ENCODE assay signal across 9 mouse cellular contexts in the genomic region with DNA sequence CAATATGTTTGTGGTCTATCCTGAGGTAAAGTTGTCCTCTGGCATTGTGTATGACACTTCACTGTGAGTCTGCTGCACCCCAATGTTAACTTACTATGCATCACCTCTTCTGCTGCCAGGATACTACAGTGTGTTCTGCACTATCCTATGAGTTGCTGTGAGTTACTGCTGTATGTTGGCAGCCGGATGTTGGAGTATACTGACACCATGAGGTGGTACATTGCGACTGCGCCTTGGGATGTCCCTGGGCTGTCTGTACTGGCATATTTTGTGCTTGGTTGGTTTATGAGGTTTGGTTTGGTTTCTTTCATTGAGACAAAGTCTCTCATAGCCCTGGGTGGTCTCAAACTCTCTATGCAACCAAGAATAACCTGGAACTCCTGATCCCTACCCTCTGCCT. TPM values are rescaled to one million over a fixed set of nuclear protein-coding genes. Genes with fewer than 3 reads are reported as not detected.
A peak's percentile ranks its signal among the peaks of the same experiment; 100 is the strongest.
DNase-seq lines count a peak whose midpoint lies in the region; ATAC-seq and TF ChIP-seq lines count a peak whose summit lies in the region.
"Had no signal": no experiment of that assay in that cellular context is flagged by ENCODE, and none has a peak within 500 bp of the region (broad histone marks: within the 10 kb centered on the region; RNA-seq: fewer than 3 reads in every experiment).

No protein-coding gene starts in this region.

- H3K27me3 ChIP-seq in heart, postnatal 0 days (ENCODE audit: control insufficient read depth, insufficient read depth, low read length): no peaks in the 10 kb centered on the region
- no peaks in the 10 kb centered on the region for H3K27me3 ChIP-seq in heart, embryonic 11.5 days (ENCODE audit: control insufficient read depth, insufficient read depth, low read length)
- H3K27me3 ChIP-seq in CH12.LX (replicated peaks): peaks cover 59% of the 10 kb centered on the region
- no peaks in the 10 kb centered on the region for H3K27me3 ChIP-seq in intestine, postnatal 0 days (replicated peaks; ENCODE audit: control insufficient read depth, insufficient read depth, low read length)
- H3K27me3 ChIP-seq in liver, postnatal 0 days (ENCODE audit: insufficient read depth, low read length): no peaks in the 10 kb centered on the region
- H3K27me3 ChIP-seq: liver, embryonic 15.5 days had no signal

- TF ChIP-seq CTCF in heart, postnatal 0 days (IDR thresholded peaks at IDR 0.05; ENCODE audit: low read depth): peak; percentile 54
- peak; percentile 40 to 66; a peak in 3 of 4 replicates for TF ChIP-seq CTCF in CH12.LX (conservative IDR thresholded peaks at IDR 0.05 in 1 of 2, IDR thresholded peaks at IDR 0.05 in 1 of 2; ENCODE audit: low read depth in 2 of 2, low read length in 2 of 2)
- TF ChIP-seq CTCF in brain, embryonic 14.5 days (IDR thresholded peaks at IDR 0.05; ENCODE audit: borderline replicate concordance, extremely low read depth, insufficient read depth, insufficient read length): peak; percentile 62; the same call in 1 of the 2 replicates
- TF ChIP-seq CTCF in intestine, postnatal 0 days (IDR thresholded peaks at IDR 0.05; ENCODE audit: low read depth): peak; percentile 84
- TF ChIP-seq CTCF in liver, postnatal 0 days (IDR thresholded peaks at IDR 0.05; ENCODE audit: low read depth): peak; percentile 79

- no peak overlapping the region for H3K27ac ChIP-seq in heart, postnatal 0 days (ENCODE audit: low read depth)
- H3K27ac ChIP-seq in heart, embryonic 11.5 days (ENCODE audit: low read depth, low read length): no peak overlapping the region
- no peak overlapping the region for H3K27ac ChIP-seq in CH12.LX (ENCODE audit: insufficient read depth, low read depth)
- H3K27ac ChIP-seq in intestine, postnatal 0 days (ENCODE audit: low read depth, low read length): no peak overlapping the region
- H3K27ac ChIP-seq in liver, postnatal 0 days (ENCODE audit: low read depth): no peak overlapping the region
- H3K27ac ChIP-seq: liver, embryonic 15.5 days had no signal

- ATAC-seq in heart, postnatal 0 days (ENCODE audit: insufficient read depth, low read depth): no peak
- no peak for ATAC-seq in heart, embryonic 11.5 days (replicated peaks; ENCODE audit: insufficient number of reproducible peaks, low FRiP score, low TSS enrichment)
- 0 out of 2 replicates have a peak, but pooled peaks have one; percentile 36 for ATAC-seq in intestine, postnatal 0 days
- peak; percentile 52; the same call in 1 of the 2 replicates for ATAC-seq in liver, postnatal 0 days
- ATAC-seq in activated CD4-positive, CD25-positive, alpha-beta regulatory T cell, adult 4 months: no peak

- no peak overlapping the region for H3K9ac ChIP-seq in heart, postnatal 0 days (replicated peaks; ENCODE audit: low read depth, low read length)
- H3K9ac ChIP-seq in heart, embryonic 11.5 days (ENCODE audit: low read depth, low read length): no peak overlapping the region
- no peak overlapping the region for H3K9ac ChIP-seq in CH12.LX (ENCODE audit: insufficient read depth, low read depth)
- H3K9ac ChIP-seq in intestine, postnatal 0 days (ENCODE audit: low read depth, low read length): no peak overlapping the region
- no peak overlapping the region for H3K9ac ChIP-seq in liver, postnatal 0 days (replicated peaks)
- H3K9ac ChIP-seq: liver, embryonic 15.5 days had no signal

- H3K79me2 ChIP-seq in CH12.LX (replicated peaks; ENCODE audit: control insufficient read depth, extremely low read depth, insufficient read depth, poor library complexity, severe bottlenecking): no peaks in the 10 kb centered on the region

- dilution Hi-C loops in CH12.LX (cut with MboI; ENCODE audit: extremely low pct_ligation_motif_present, extremely low pct_unique_long_range_greater_than_20kb, low sequenced_read_pairs): no loop called here

- H3K36me3 ChIP-seq in heart, postnatal 0 days (replicated peaks; ENCODE audit: control insufficient read depth, insufficient read depth, low read length): no peaks in the 10 kb centered on the region
- H3K36me3 ChIP-seq in heart, embryonic 11.5 days (ENCODE audit: control insufficient read depth, insufficient read depth, low read length): no peaks in the 10 kb centered on the region
- no peaks in the 10 kb centered on the region for H3K36me3 ChIP-seq in CH12.LX (replicated peaks in 1 of 2; ENCODE audit: control insufficient read depth in 1 of 2, insufficient read depth in 1 of 2, low read length in 1 of 2)
- no peaks in the 10 kb centered on the region for H3K36me3 ChIP-seq in intestine, postnatal 0 days (ENCODE audit: control insufficient read depth, insufficient read depth)
- H3K36me3 ChIP-seq in liver, postnatal 0 days (replicated peaks; ENCODE audit: insufficient read depth, low read length): no peaks in the 10 kb centered on the region
- H3K36me3 ChIP-seq: liver, embryonic 15.5 days had no signal

- no peak for TF ChIP-seq EP300 in heart, postnatal 0 days (IDR thresholded peaks at IDR 0.05; ENCODE audit: low read depth)
- no peak for TF ChIP-seq EP300 in CH12.LX (IDR thresholded peaks at IDR 0.05; ENCODE audit: low read length)
- no peak for TF ChIP-seq EP300 in liver, postnatal 0 days (IDR thresholded peaks at IDR 0.05; ENCODE audit: low read depth)

- H3K4me1 ChIP-seq in heart, postnatal 0 days (ENCODE audit: control insufficient read depth, insufficient read depth): no peaks in the 10 kb centered on the region
- H3K4me1 ChIP-seq in heart, embryonic 11.5 days (ENCODE audit: control insufficient read depth, insufficient read depth, low read length): no peaks in the 10 kb centered on the region
- H3K4me1 ChIP-seq in CH12.LX (ENCODE audit: control insufficient read depth in 1 of 2, insufficient read depth in 2 of 2): no peaks in the 10 kb centered on the region
- 0 out of 2 replicates have a peak, but pooled peaks cover 3% of the 10 kb centered on the region for H3K4me1 ChIP-seq in intestine, postnatal 0 days (replicated peaks; ENCODE audit: control insufficient read depth, insufficient read depth, low read length)
- no peaks in the 10 kb centered on the region; the same call in 1 of the 2 replicates for H3K4me1 ChIP-seq in liver, postnatal 0 days (ENCODE audit: insufficient read depth)
- H3K4me1 ChIP-seq: liver, embryonic 15.5 days had no signal

- H3K4me3 ChIP-seq in heart, postnatal 0 days (ENCODE audit: low read depth, low read length): no peak overlapping the region
- no peak overlapping the region for H3K4me3 ChIP-seq in heart, embryonic 11.5 days (ENCODE audit: low read depth, low read length)
- H3K4me3 ChIP-seq in CH12.LX (replicated peaks in 1 of 3; ENCODE audit: low read depth in 2 of 3, low read length in 2 of 3, poor library complexity in 1 of 3): no peak overlapping the region
- H3K4me3 ChIP-seq in intestine, postnatal 0 days (ENCODE audit: low read depth, low read length): no peak overlapping the region
- H3K4me3 ChIP-seq in liver, postnatal 0 days (ENCODE audit: low read depth, low read length): no peak overlapping the region
- H3K4me3 ChIP-seq: liver, embryonic 15.5 days had no signal

- H3K9me3 ChIP-seq in heart, postnatal 0 days (replicated peaks; ENCODE audit: control insufficient read depth, low read length): no peaks in the 10 kb centered on the region
- no peaks in the 10 kb centered on the region; the same call in 1 of the 2 replicates for H3K9me3 ChIP-seq in heart, embryonic 11.5 days (replicated peaks; ENCODE audit: control insufficient read depth, low read length)
- peaks cover 7% of the 10 kb centered on the region for H3K9me3 ChIP-seq in CH12.LX (replicated peaks; ENCODE audit: low read length)
- H3K9me3 ChIP-seq in intestine, postnatal 0 days (ENCODE audit: control insufficient read depth): no peaks in the 10 kb centered on the region
- no peaks in the 10 kb centered on the region for H3K9me3 ChIP-seq in liver, postnatal 0 days (ENCODE audit: low read length)
- H3K9me3 ChIP-seq: liver, embryonic 15.5 days had no signal

- WGBS in heart, postnatal 0 days: 44% methylated on average over 3 of the region's 3 CpGs
- 53% methylated on average over 3 of the region's 3 CpGs for WGBS in heart, embryonic 11.5 days (ENCODE audit: insufficient replicate concordance)
- WGBS in intestine, postnatal 0 days: 53% methylated on average over 3 of the region's 3 CpGs
- WGBS in liver, postnatal 0 days (ENCODE audit: insufficient replicate concordance): 39% methylated on average over 3 of the region's 3 CpGs

- in situ Hi-C loops in CH12.LX (cut with MboI; ENCODE audit: low pct_ligation_motif_present, low pct_unique_long_range_greater_than_20kb, low sequenced_read_pairs): loop anchor here (25.0 kb wide), 1 partner anchor 366 kb away; a partner anchor contains a TSS

- no peak for TF ChIP-seq POLR2A in CH12.LX (IDR thresholded peaks at IDR 0.05; ENCODE audit: low read depth, low read length)
- TF ChIP-seq POLR2A in brain, embryonic 14.5 days (IDR thresholded peaks at IDR 0.05; ENCODE audit: borderline replicate concordance, extremely low read depth, insufficient read depth, insufficient read length, poor library complexity, severe bottlenecking): no peak

- no peak overlapping the region for H3K4me2 ChIP-seq in heart, postnatal 0 days (ENCODE audit: low read depth, low read length)
- H3K4me2 ChIP-seq in heart, embryonic 11.5 days: no peak overlapping the region
- H3K4me2 ChIP-seq in CH12.LX (ENCODE audit: insufficient read depth, low read depth, poor library complexity, severe bottlenecking): no peak overlapping the region
- no peak overlapping the region for H3K4me2 ChIP-seq in intestine, postnatal 0 days (replicated peaks; ENCODE audit: low read depth)
- no peak overlapping the region for H3K4me2 ChIP-seq in liver, postnatal 0 days (ENCODE audit: low read depth, low read length)
- H3K4me2 ChIP-seq: liver, embryonic 15.5 days had no signal

- peak; percentile 68 for TF ChIP-seq RAD21 in CH12.LX (IDR thresholded peaks at IDR 0.05; ENCODE audit: low read depth, low read length)

- DNase-seq in heart, postnatal 0 days (ENCODE audit: low spot score): no peak
- peak; percentile 36 for DNase-seq in CH12.LX (ENCODE audit: extremely low read depth)
- peak; percentile 33 for DNase-seq in brain, embryonic 14.5 days (ENCODE audit: low read depth)
- peak; percentile 45 for DNase-seq in liver, postnatal 0 days
- DNase-seq in right cerebral cortex, postnatal 4 days: peak; percentile 28

RNA-seq across cellular contexts. Expression of a gene that starts 8.5 kb away (rescaled TPM):
- total RNA-seq in heart, postnatal 0 days (2014; rRNA removed; ENCODE audit: low replicate concordance): 5.4 TPM in 1 of 2 replicates, not detected in the other
- 0.05 and 14.2 TPM in 2 replicates for polyA plus RNA-seq in heart, postnatal 0 days (2015; fragmentation: Nextera tagmentation; extraction: Ambion mirVana)
- polyA plus RNA-seq in heart, embryonic 11.5 days (2014; fragmentation: Nextera tagmentation; extraction: Ambion mirVana): not detected in 2 replicates
- not detected in 2 replicates for total RNA-seq in CH12.LX (2012; rRNA removed)
- not detected in 2 replicates for total RNA-seq in CH12.LX (2014; rRNA removed)
- not detected in 2 replicates for polyA plus RNA-seq in CH12.LX (2012; ENCODE audit: insufficient read length, low read depth)
- 0.05 TPM in 1 of 2 replicates, not detected in the other for polyA plus RNA-seq in brain, embryonic 14.5 days (2012; rRNA removed)
- 0.31 and 0.42 TPM in 2 replicates for polyA plus RNA-seq in intestine, postnatal 0 days (2015; fragmentation: Nextera tagmentation; extraction: Ambion mirVana)
- 59.6 and 67.8 TPM in 2 replicates for polyA plus RNA-seq in liver, postnatal 0 days (2015; fragmentation: Nextera tagmentation; extraction: Ambion mirVana)
- not detected for polyA plus RNA-seq in activated CD4-positive, CD25-positive, alpha-beta regulatory T cell, adult 4 months (2017; shearing (Covaris generic))

RNA-seq across cellular contexts. Expression of a gene that starts 25.4 kb away (rescaled TPM):
- not detected in 2 replicates for total RNA-seq in heart, postnatal 0 days (2014; rRNA removed; ENCODE audit: low replicate concordance)
- not detected in 2 replicates for polyA plus RNA-seq in heart, postnatal 0 days (2015; fragmentation: Nextera tagmentation; extraction: Ambion mirVana)
- 0.13 TPM in 1 of 2 replicates, not detected in the other for polyA plus RNA-seq in heart, embryonic 11.5 days (2014; fragmentation: Nextera tagmentation; extraction: Ambion mirVana)
- total RNA-seq in CH12.LX (2012; rRNA removed): not detected in 2 replicates
- total RNA-seq in CH12.LX (2014; rRNA removed): not detected in 2 replicates
- polyA plus RNA-seq in CH12.LX (2012; ENCODE audit: insufficient read length, low read depth): 0.34 and 0.43 TPM in 2 replicates
- not detected in 2 replicates for polyA plus RNA-seq in brain, embryonic 14.5 days (2012; rRNA removed)
- not detected in 2 replicates for polyA plus RNA-seq in intestine, postnatal 0 days (2015; fragmentation: Nextera tagmentation; extraction: Ambion mirVana)
- not detected in 2 replicates for polyA plus RNA-seq in liver, postnatal 0 days (2015; fragmentation: Nextera tagmentation; extraction: Ambion mirVana)
- under 1 TPM in 1 of 2 experiments, not detected in 1; 0.41 TPM for polyA plus RNA-seq in activated CD4-positive, CD25-positive, alpha-beta regulatory T cell, adult 4 months (2017; shearing (Covaris generic))
- polyA plus RNA-seq: liver, embryonic 15.5 days had no signal

RNA-seq across cellular contexts. Expression of a gene that starts 38.4 kb away (rescaled TPM):
- total RNA-seq in heart, postnatal 0 days (2014; rRNA removed; ENCODE audit: low replicate concordance): 71.5 and 76.5 TPM in 2 replicates
- polyA plus RNA-seq in heart, postnatal 0 days (2015; fragmentation: Nextera tagmentation; extraction: Ambion mirVana): 42.1 and 42.8 TPM in 2 replicates
- 27.4 and 29.0 TPM in 2 replicates for polyA plus RNA-seq in heart, embryonic 11.5 days (2014; fragmentation: Nextera tagmentation; extraction: Ambion mirVana)
- total RNA-seq in CH12.LX (2012; rRNA removed): 83.3 and 103 TPM in 2 replicates
- total RNA-seq in CH12.LX (2014; rRNA removed): 37.4 and 37.9 TPM in 2 replicates
- 115 and 132 TPM in 2 replicates for polyA plus RNA-seq in CH12.LX (2012; ENCODE audit: insufficient read length, low read depth)
- polyA plus RNA-seq in brain, embryonic 14.5 days (2012; rRNA removed): 129 and 131 TPM in 2 replicates
- 63.9 and 64.0 TPM in 2 replicates for polyA plus RNA-seq in intestine, postnatal 0 days (2015; fragmentation: Nextera tagmentation; extraction: Ambion mirVana)
- polyA plus RNA-seq in liver, postnatal 0 days (2015; fragmentation: Nextera tagmentation; extraction: Ambion mirVana): 32.9 and 33.5 TPM in 2 replicates
- polyA plus RNA-seq in activated CD4-positive, CD25-positive, alpha-beta regulatory T cell, adult 4 months (2017; shearing (Covaris generic)): 10 to 100 TPM; 12.4 to 14.3 TPM

RNA-seq across cellular contexts. Expression of a gene that starts 50.5 kb away (rescaled TPM):
- total RNA-seq in heart, postnatal 0 days (2014; rRNA removed; ENCODE audit: low replicate concordance): 42.5 and 74.2 TPM in 2 replicates
- 44.4 and 45.9 TPM in 2 replicates for polyA plus RNA-seq in heart, postnatal 0 days (2015; fragmentation: Nextera tagmentation; extraction: Ambion mirVana)
- polyA plus RNA-seq in heart, embryonic 11.5 days (2014; fragmentation: Nextera tagmentation; extraction: Ambion mirVana): 44.3 and 49.7 TPM in 2 replicates
- total RNA-seq in CH12.LX (2012; rRNA removed) (31.2 and 39.4 TPM in 2 replicates), CH12.LX (2014; rRNA removed) (22.6 and 26.2 TPM in 2 replicates)
- 69.6 and 85.5 TPM in 2 replicates for polyA plus RNA-seq in CH12.LX (2012; ENCODE audit: insufficient read length, low read depth)
- polyA plus RNA-seq in brain, embryonic 14.5 days (2012; rRNA removed): 81.4 and 86.7 TPM in 2 replicates
- 96.2 and 103 TPM in 2 replicates for polyA plus RNA-seq in intestine, postnatal 0 days (2015; fragmentation: Nextera tagmentation; extraction: Ambion mirVana)
- 31.5 and 32.7 TPM in 2 replicates for polyA plus RNA-seq in liver, postnatal 0 days (2015; fragmentation: Nextera tagmentation; extraction: Ambion mirVana)
- polyA plus RNA-seq in activated CD4-positive, CD25-positive, alpha-beta regulatory T cell, adult 4 months (2017; shearing (Covaris generic)): 100 to 1,000 TPM; 126 to 166 TPM

RNA-seq across cellular contexts. Expression of a gene that starts 52.7 kb away (rescaled TPM):
- not detected in 2 replicates for total RNA-seq in heart, postnatal 0 days (2014; rRNA removed; ENCODE audit: low replicate concordance)
- 0.15 TPM in 1 of 2 replicates, not detected in the other for polyA plus RNA-seq in heart, postnatal 0 days (2015; fragmentation: Nextera tagmentation; extraction: Ambion mirVana)
- polyA plus RNA-seq in heart, embryonic 11.5 days (2014; fragmentation: Nextera tagmentation; extraction: Ambion mirVana): 0.67 TPM in 1 of 2 replicates, not detected in the other
- total RNA-seq in CH12.LX (2012; rRNA removed) (0.13 TPM in 1 of 2 replicates, not detected in the other), CH12.LX (2014; rRNA removed) (not detected in 2 replicates)
- polyA plus RNA-seq in CH12.LX (2012; ENCODE audit: insufficient read length, low read depth): 0.81 TPM in 1 of 2 replicates, not detected in the other
- polyA plus RNA-seq in brain, embryonic 14.5 days (2012; rRNA removed): 0.16 TPM in 1 of 2 replicates, not detected in the other
- polyA plus RNA-seq in intestine, postnatal 0 days (2015; fragmentation: Nextera tagmentation; extraction: Ambion mirVana): 0.22 TPM in 1 of 2 replicates, not detected in the other
- polyA plus RNA-seq in liver, postnatal 0 days (2015; fragmentation: Nextera tagmentation; extraction: Ambion mirVana): not detected in 2 replicates
- polyA plus RNA-seq in activated CD4-positive, CD25-positive, alpha-beta regulatory T cell, adult 4 months (2017; shearing (Covaris generic)): under 1 TPM in 1 of 2 experiments, not detected in 1; 0.52 TPM
- polyA plus RNA-seq: liver, embryonic 15.5 days had no signal

Comparison
In these comparisons a context has a peak if more than half of its experiments do, and no peak if none do; other contexts are left out.
1. ATAC-seq: peak in intestine, postnatal 0 days (single experiment) and liver, postnatal 0 days (single experiment); none in heart, postnatal 0 days (single experiment), heart, embryonic 11.5 days (single experiment) and activated CD4-positive, CD25-positive, alpha-beta regulatory T cell, adult 4 months (single experiment).
2. Peak in every context shown above with its lines, with median percentiles within 50 percentile points of each other: CTCF ChIP-seq.